Mouse (Mus musculus) CH12.LX (cell line): ENCODE data around the gene Tbccd1.

Experiments used
- CHD1 ChIP-seq: IDR thresholded peaks from 2 replicates; pipeline ENCODE4 v1.6.1; 2012; ENCODE audit warnings: low read depth, low read length, improper control_type of control experiment, inconsistent platforms
- CTCF ChIP-seq, 2 experiments: IDR thresholded peaks in 1 of 2; conservative IDR thresholded peaks in 1 of 2; 2 replicates each; pipeline ENCODE4 v1.5.1; 2011 to 2012; ENCODE audit warnings: low read depth in 2 of 2, low read length in 2 of 2, improper control_type of control experiment in 1 of 2, inconsistent platforms in 1 of 2, mild to moderate bottlenecking in 1 of 2, moderate library complexity in 1 of 2
- ELF1 ChIP-seq: IDR thresholded peaks from 2 replicates; pipeline ENCODE4 v1.6.1; 2014; ENCODE audit warnings: low read depth, mild to moderate bottlenecking, inconsistent platforms, low read length, improper control_type of control experiment
- EP300 ChIP-seq: IDR thresholded peaks from 2 replicates; pipeline ENCODE4 v1.6.1; 2011; ENCODE audit warnings: low read length, improper control_type of control experiment
- JUN ChIP-seq: IDR thresholded peaks from 2 replicates; pipeline ENCODE4 v1.6.1; 2011; ENCODE audit warnings: low read depth, mild to moderate bottlenecking, low read length, improper control_type of control experiment, moderate library complexity; ENCODE audit not compliant: insufficient read depth
- KAT2A ChIP-seq: IDR thresholded peaks from 2 replicates; pipeline ENCODE4 v1.6.1; 2012; ENCODE audit warnings: low read length, improper control_type of control experiment, inconsistent platforms; ENCODE audit not compliant: insufficient replicate concordance
- MAX ChIP-seq: IDR thresholded peaks from 2 replicates; pipeline ENCODE4 v1.6.1; 2011; ENCODE audit warnings: low read length, improper control_type of control experiment
- MAZ ChIP-seq: IDR thresholded peaks from 2 replicates; pipeline ENCODE4 v1.6.1; 2012; ENCODE audit warnings: low read depth, mild to moderate bottlenecking, inconsistent platforms, low read length, improper control_type of control experiment, moderate library complexity
- SMC3 ChIP-seq: IDR thresholded peaks from 2 replicates; pipeline ENCODE4 v1.6.1; 2011; ENCODE audit warnings: low read depth, low read length, improper control_type of control experiment
- ZNF384 ChIP-seq: IDR thresholded peaks from 2 replicates; pipeline ENCODE4 v1.6.1; 2012; ENCODE audit warnings: low read depth, low read length, improper control_type of control experiment, inconsistent platforms

- no peak for TF ChIP-seq ZNF384
- no peak for TF ChIP-seq CTCF (conservative IDR thresholded peaks at IDR 0.05 in 1 of 2, IDR thresholded peaks at IDR 0.05 in 1 of 2; ENCODE audit: low read depth in 2 of 2, low read length in 2 of 2)
- TF ChIP-seq ELF1: no peak
- no peak for TF ChIP-seq EP300
- TF ChIP-seq MAZ: no peak
- no peak for TF ChIP-seq SMC3
- TF ChIP-seq KAT2A: no peak
- no peak for TF ChIP-seq MAX
- no peak for TF ChIP-seq JUN
- TF ChIP-seq CHD1: no peak
These were observed 66.2 kb downstream of the Tbccd1 start for GRCm38 (mm10) chr16:22791235-22791634.
